Mouse (Mus musculus) lung, postnatal 0 days (tissue): Measurements from ENCODE around the gene Btnl10. TPM values are rescaled to one million over a fixed set of nuclear protein-coding genes. Genes with fewer than 3 reads are reported as not detected.

Experiments
- ATAC-seq: fragments of 200-750 bp; cut with Nextera tagmentation; 2 replicates; pipeline ENCODE4 v1.8.0; 2017; ENCODE audit warnings: moderate library complexity
- DNase-seq: peaks from one replicate; pipeline ENCODE4 v3.0.0-alpha.2; 2016; ENCODE audit warnings: low spot score
- H3K27ac ChIP-seq: fragments of 300-500 bp; sonication (generic); 2 replicates; pipeline ENCODE4 v1.5.1; 2014; ENCODE audit warnings: antibody characterized with exemption, mild to moderate bottlenecking, low read length, mixed read lengths
- H3K27me3 ChIP-seq: fragments of 300-500 bp; sonication (generic); replicated peaks from 2 replicates; pipeline ENCODE4 v1.6.1; 2014; ENCODE audit warnings: low read length, mixed read lengths; ENCODE audit not compliant: insufficient read depth
- H3K36me3 ChIP-seq: fragments of 300-500 bp; sonication (generic); 2 replicates; pipeline ENCODE4 v1.6.1; 2014; ENCODE audit warnings: low read length, mixed read lengths; ENCODE audit not compliant: insufficient read depth
- H3K4me1 ChIP-seq: fragments of 300-500 bp; sonication (generic); 2 replicates; pipeline ENCODE4 v1.6.1; 2014; ENCODE audit warnings: antibody characterized with exemption, low read depth, low read length, mixed read lengths; ENCODE audit not compliant: insufficient read depth
- H3K4me2 ChIP-seq: fragments of 300-500 bp; sonication (generic); replicated peaks from 2 replicates; pipeline ENCODE4 v1.6.1; 2014; ENCODE audit warnings: low read depth, mild to moderate bottlenecking, low read length, moderate library complexity, mixed read lengths
- H3K4me3 ChIP-seq: fragments of 300-500 bp; sonication (generic); 2 replicates; pipeline ENCODE4 v1.5.1; 2014; ENCODE audit warnings: low read depth, low read length
- H3K9ac ChIP-seq: fragments of 300-500 bp; sonication (generic); replicated peaks from 2 replicates; pipeline ENCODE4 v1.6.1; 2014; ENCODE audit warnings: low read depth, mild to moderate bottlenecking
- H3K9me3 ChIP-seq: fragments of 300-500 bp; sonication (generic); 2 replicates; pipeline ENCODE4 v1.6.1; 2016; ENCODE audit warnings: low read length, mixed read lengths
- CTCF ChIP-seq: IDR thresholded peaks from 2 replicates; pipeline ENCODE4 v1.5.1; 2016; ENCODE audit warnings: antibody characterized with exemption, mild to moderate bottlenecking
- EP300 ChIP-seq: IDR thresholded peaks from 2 replicates; pipeline ENCODE4 v1.6.1; 2016; ENCODE audit warnings: antibody characterized with exemption, mild to moderate bottlenecking, control low read depth
- WGBS: fragments of 180-500 bp; shearing (Covaris S2); extraction: QIAGEN DNeasy Blood & Tissue Kit; methylation state at CpG from one replicate; pipeline ENCODE4 v1.1.7; 2014; 5-methylcytosine and 5-hydroxymethylcytosine counted together
- polyA plus RNA-seq: library from polyadenylated mRNA; unstranded; fragments of >200 nt; fragmentation: Nextera tagmentation; extraction: Ambion mirVana; gene quantifications from 2 replicates; pipeline ENCODE4 v1.2.1, GENCODE M21; 2015

Gene Btnl10
- polyA plus RNA-seq, result 0.05 and 0.12 TPM in 2 replicates

DNA sequence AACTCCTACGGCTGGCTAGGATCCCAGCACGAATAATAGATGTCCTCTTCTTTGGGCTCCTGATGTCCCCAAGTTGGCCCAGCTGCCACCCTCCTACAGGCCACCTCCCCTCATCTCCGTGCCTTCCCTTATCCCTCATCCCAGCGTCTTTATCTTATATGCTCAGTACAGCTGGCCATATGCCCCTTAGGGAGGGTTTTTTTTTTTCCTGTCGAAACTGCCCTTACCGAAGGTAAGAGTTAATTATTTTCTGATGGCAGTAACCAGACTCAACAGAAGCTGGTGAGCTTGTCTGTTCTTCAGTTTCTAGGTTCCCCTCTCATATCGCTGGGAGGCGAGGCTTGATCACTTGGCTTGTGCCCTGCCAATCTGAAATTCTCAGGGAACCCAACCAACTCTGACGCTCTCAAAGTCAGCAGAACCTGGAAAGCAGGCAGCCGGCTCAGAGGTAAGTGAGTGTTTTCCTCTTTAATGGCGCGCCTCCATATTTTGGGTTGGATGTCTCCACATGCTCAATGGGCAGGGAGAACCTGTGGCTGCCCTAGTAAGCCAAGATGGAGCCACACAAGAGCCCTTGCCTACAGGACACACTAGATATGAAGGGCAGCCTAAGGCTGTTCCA lies at the start of gene Btnl10:
Btnl10 (plus strand) TSS at position 164 of the 622 bp plus-strand sequence.
- H3K36me3 ChIP-seq, result no peaks in the 10 kb centered on the region
- no peak within 1 kb of the TSS for H3K27ac ChIP-seq
- no peaks in the 10 kb centered on the region for H3K27me3 ChIP-seq
- no peak within 1 kb of the TSS for H3K4me3 ChIP-seq
- no peak within 1 kb of the TSS for H3K4me2 ChIP-seq
- H3K4me1 ChIP-seq, result peaks cover 6% of the 10 kb centered on the region; the same call in 1 of the 2 replicates
- DNase-seq (no peak), ATAC-seq (no peak)
- H3K9ac ChIP-seq, result no peak within 1 kb of the TSS
- H3K9me3 ChIP-seq, result no peaks in the 10 kb centered on the region
- WGBS, result 80% methylated on average over 12 of the region's 12 CpGs
- TF ChIP-seq EP300 (no peak), CTCF (no peak)

DNA sequence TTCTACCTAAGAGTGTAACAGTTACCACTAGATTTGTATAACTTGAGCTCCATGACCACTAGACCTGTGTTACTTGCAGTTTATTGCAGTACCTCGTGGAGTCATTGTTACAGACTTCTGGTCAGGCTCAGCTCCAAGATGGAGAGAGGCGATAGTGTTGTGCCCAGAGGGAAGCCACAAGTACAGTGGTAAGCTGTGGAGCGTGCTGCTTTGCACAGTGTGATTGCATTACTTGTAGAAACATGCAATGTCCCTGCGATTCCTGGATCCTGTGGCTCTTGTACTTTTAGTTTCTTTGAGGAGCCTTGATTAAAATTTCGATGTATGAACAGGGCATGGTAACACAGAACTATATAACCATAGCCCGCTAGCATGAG lies 49.8 kb upstream of the Btnl10 start:
- Histone ChIP-seq H3K27ac (no peak overlapping the region), H3K36me3 (peaks cover 3% of the 10 kb centered on the region; the same call in 1 of the 2 replicates), H3K4me2 (peak overlapping the region; percentile 84), H3K27me3 (no peaks in the 10 kb centered on the region), H3K4me3 (peak overlapping the region; percentile 63; the same call in 1 of the 2 replicates), H3K9ac (no peak overlapping the region), H3K4me1 (peaks cover 8% of the 10 kb centered on the region; the same call in 1 of the 2 replicates), H3K9me3 (no peaks in the 10 kb centered on the region)
- ATAC-seq (no peak), DNase-seq (no peak)
- WGBS, result 83% methylated on average over 6 of the region's 6 CpGs
- TF ChIP-seq CTCF, result no peak
- TF ChIP-seq EP300, result no peak

DNA sequence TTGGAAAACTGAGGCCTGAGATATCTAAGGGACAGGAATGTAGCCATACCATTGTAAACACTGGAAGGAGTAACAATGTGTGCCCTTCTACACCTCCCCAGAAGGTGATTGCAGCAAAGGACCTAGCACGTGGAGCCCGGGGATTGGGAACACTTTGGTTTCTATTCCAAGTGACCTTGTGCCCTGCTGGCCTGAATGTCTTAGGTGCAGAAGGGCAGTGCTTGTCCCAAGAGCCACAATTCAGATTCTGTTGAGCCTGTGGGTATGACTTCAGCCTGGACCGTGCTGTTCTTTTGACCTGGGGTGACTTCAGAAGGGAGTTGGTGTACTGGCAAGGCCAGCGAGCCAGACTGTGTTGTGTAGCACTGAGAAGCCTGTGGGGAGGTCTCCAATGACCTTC lies 46.7 kb upstream of the Btnl10 start:
- TF ChIP-seq EP300 (no peak), CTCF (no peak)
- no peak overlapping the region for H3K4me3 ChIP-seq
- peaks cover 3% of the 10 kb centered on the region; the same call in 1 of the 2 replicates for H3K36me3 ChIP-seq
- 79% methylated on average over 4 of the region's 4 CpGs for WGBS
- H3K9ac ChIP-seq, result no peak overlapping the region
- H3K4me1 ChIP-seq, result peaks cover 8% of the 10 kb centered on the region; the same call in 1 of the 2 replicates
- H3K4me2 ChIP-seq, result no peak overlapping the region
- no peak overlapping the region for H3K27ac ChIP-seq
- H3K9me3 ChIP-seq, result no peaks in the 10 kb centered on the region
- no peak for DNase-seq
- ATAC-seq, result no peak
- no peaks in the 10 kb centered on the region for H3K27me3 ChIP-seq

DNA sequence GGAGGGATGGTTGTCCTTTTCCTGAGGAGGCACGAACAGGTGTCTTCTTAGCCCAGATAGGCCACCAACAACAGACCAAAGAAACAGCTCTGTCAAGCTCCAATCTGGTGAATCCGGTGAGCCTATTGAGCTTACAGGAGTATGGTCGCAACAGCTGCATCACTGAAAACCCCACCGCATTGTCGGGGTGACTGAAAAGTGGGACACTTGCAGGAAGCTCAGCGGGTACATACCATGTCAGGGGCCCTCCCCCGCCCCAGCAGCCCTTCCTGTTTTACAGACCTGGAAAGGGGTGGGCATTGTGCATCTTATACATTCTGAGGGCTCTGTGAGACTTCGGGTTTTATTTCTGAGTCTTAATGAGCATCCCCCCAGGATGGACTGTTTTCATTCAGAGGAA lies 34.0 kb upstream of the Btnl10 start:
- no peak overlapping the region for H3K4me3 ChIP-seq
- H3K9me3 ChIP-seq, result no peaks in the 10 kb centered on the region
- H3K27me3 ChIP-seq, result no peaks in the 10 kb centered on the region
- ATAC-seq (no peak), DNase-seq (no peak)
- no peak overlapping the region for H3K27ac ChIP-seq
- no peaks in the 10 kb centered on the region for H3K4me1 ChIP-seq
- H3K9ac ChIP-seq, result no peak overlapping the region
- WGBS, result 78% methylated on average over 8 of the region's 8 CpGs
- no peak for TF ChIP-seq CTCF
- H3K4me2 ChIP-seq, result no peak overlapping the region
- peaks cover 13% of the 10 kb centered on the region; the same call in 1 of the 2 replicates for H3K36me3 ChIP-seq

GRCm38 (mm10) chr11:58890511-58890910 lies 27.2 kb upstream of the Btnl10 start:
- peaks cover 38% of the 10 kb centered on the region for H3K36me3 ChIP-seq
- no peak for ATAC-seq
- no peak overlapping the region for H3K9ac ChIP-seq
- DNase-seq, result no peak
- no peaks in the 10 kb centered on the region for H3K4me1 ChIP-seq
- WGBS, result 79% methylated on average over 10 of the region's 10 CpGs
- no peak overlapping the region for H3K27ac ChIP-seq
- no peaks in the 10 kb centered on the region for H3K9me3 ChIP-seq
- TF ChIP-seq EP300 (no peak), CTCF (no peak)
- H3K4me3 ChIP-seq, result no peak overlapping the region
- H3K27me3 ChIP-seq, result no peaks in the 10 kb centered on the region
- no peak overlapping the region for H3K4me2 ChIP-seq

DNA sequence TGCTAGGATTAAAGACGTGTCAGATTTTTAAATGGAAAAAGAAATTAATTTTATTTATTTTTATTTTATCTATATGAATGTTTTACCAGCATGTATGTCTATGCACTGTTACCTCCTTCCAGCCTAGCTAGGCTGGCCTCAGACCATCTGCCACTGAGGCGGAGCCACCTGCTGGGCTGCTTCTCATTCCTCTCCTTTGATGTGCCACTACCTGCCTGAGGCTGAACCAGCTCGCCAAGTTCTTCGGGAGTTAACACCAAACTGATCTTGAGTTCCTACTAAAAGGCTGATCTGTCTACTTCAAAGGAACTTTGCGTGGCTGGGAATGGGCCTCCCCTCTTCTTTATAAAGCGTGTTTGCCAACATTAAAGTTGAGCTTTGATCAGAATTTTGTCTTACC lies 23.3 kb upstream of the Btnl10 start:
- DNase-seq, result no peak
- WGBS, result 68% methylated on average over 6 of the region's 6 CpGs
- Histone ChIP-seq H3K4me3 (no peak overlapping the region), H3K36me3 (peaks cover 35% of the 10 kb centered on the region), H3K4me1 (no peaks in the 10 kb centered on the region), H3K4me2 (no peak overlapping the region), H3K27me3 (no peaks in the 10 kb centered on the region), H3K9ac (no peak overlapping the region), H3K9me3 (no peaks in the 10 kb centered on the region), H3K27ac (no peak overlapping the region)
- TF ChIP-seq CTCF (no peak), EP300 (no peak)
- ATAC-seq, result no peak

- Histone ChIP-seq H3K4me2 (no peak overlapping the region), H3K4me3 (no peak overlapping the region), H3K27me3 (no peaks in the 10 kb centered on the region), H3K27ac (no peak overlapping the region), H3K36me3 (peaks cover 21% of the 10 kb centered on the region), H3K9me3 (no peaks in the 10 kb centered on the region), H3K9ac (no peak overlapping the region), H3K4me1 (no peaks in the 10 kb centered on the region)
- no peak for DNase-seq
- WGBS, result 64% methylated on average over 6 of the region's 6 CpGs
- no peak for ATAC-seq
- no peak for TF ChIP-seq CTCF
- TF ChIP-seq EP300, result no peak
Observed at GRCm38 (mm10) chr11:58897485-58897884, 20.2 kb upstream of the Btnl10 start.
